Mouse (Mus musculus): ENCODE data around the gene Tsc22d2.

The Tsc22d2 gene

DNA sequence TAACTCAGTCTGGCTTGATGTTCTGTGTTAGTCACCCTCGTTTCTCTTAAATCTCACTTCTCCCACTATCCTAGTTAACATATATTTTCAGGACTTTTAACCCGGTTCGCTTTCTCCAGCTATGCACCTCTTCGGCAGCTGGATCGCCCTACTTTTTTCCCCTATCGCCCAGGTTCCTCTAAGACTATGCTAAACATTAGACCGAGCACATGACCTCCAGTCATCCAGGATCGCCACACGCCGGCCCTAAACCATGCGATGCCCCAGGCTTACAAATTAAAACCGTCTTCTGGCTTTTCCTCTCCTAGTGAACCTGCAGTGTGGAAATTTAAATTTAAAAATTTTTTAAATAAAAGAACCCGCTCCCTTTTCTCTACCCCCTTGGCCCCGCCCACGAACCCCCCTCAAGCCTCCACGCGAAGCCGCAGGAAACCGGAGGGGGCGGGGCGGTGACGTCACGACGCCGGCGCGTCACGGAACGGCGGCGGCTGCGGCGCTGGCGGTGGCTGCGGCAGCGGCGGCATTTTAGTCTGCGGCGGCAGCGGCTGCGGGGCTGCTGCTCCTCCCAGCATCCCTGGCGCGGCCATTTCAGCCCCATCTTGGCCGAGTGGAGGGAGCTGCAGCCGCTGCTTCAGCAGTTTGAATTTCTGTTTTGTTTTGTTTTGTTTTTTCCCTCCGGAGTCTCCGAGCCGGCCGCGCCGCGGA lies at the start of gene Tsc22d2:
Gene Tsc22d2, plus strand, starts transcription at position 482 of the 705 bp plus-strand sequence.
- DNase-seq (ENCODE audit: low read depth): peak; percentile 95

DNA sequence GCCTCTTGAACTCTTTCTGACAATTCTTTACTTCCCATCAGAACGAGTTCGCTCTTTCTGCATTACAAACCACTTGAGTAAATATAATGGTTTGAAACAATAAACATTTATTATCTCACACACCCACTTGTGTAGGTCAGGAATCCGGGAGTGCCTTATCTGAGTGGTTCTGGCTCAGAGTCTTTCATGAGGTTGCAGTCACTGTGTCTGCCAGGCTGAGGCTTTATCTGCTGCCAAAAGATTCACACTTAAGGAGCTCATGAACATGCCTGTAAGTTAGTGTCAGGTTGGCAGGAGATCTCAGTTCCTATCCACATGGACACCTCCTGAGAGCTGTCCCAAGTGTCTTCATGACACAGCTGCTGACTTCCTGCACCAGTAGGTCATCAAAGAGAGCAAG lies 47.8 kb upstream of the Tsc22d2 start:
- no peak for DNase-seq (ENCODE audit: low read depth)

DNA sequence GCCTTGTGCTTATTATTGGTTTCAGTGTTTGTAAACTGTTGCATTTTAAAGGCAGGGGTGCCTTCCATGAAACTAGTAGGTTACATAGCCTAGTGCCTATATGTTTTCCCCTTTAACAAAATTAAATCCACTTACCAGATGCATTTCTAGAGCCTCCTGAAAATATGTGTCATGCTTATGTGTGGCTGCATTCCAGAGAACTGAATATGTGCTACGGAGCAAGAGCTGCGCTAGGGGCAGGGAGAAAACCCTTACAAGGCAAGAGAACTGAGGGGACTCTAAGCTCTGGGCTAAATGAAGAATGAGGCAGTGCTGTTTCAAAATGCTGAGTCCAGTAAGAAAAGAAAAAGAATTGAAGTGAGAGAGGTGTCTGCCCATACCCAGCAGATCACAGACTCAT lies 43.7 kb upstream of the Tsc22d2 start:
- DNase-seq (ENCODE audit: low read depth): no peak

DNA sequence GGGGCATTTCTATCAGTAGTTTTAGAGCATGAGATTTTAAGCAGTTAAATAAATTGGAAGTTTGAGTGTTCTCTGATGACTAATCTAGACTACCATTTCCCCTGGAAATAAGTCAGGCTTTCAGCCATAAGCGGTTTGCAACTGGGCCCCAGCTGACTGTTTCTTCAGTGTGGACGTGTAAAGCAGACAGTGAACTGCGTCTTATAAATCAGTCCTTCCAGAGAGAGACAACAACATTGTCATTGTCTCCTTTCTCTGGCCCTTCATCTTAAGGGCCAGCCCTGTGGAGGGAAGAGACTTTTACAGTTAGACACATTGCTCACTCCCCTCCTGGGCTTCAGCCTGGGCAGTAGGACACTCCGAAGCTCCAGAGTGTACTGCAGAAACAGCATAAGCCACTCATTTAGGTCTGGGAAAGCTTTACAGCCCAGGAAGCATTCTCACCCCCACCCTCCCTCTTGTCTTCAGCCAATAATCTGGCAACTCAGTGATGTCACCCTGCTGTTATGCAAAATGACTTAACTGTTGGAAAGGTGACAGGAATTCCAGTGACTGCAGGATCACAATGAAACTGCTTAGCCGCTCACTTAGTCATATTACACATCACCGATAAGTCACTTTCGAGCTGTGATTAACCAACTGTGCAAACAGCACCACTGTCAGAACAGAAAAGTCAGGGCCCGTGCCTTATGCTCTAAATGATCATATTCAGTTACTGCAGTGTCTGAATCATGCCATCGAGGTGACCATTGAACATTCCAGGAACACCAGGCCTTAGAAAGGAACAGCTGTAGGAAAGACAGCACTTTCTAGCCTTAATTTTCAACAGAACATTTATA lies 42.2 kb upstream of the Tsc22d2 start:
- DNase-seq (ENCODE audit: low read depth): no peak

DNA sequence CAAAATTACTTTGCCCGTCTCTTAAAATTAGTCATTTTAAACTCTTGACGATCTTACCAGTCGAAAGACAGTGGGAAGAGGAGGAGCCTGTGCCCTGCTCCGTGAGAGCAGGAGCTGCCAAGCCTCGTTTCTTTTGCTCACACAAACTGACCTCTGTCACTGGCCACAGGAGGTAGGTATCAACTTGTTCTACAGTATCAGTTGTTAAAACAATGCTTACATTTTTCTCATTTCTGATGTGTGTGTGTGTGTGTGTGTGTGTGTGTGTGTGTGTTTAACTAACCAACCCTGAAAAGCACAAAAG lies 41.7 kb upstream of the Tsc22d2 start:
- no peak for DNase-seq (ENCODE audit: low read depth)

DNA sequence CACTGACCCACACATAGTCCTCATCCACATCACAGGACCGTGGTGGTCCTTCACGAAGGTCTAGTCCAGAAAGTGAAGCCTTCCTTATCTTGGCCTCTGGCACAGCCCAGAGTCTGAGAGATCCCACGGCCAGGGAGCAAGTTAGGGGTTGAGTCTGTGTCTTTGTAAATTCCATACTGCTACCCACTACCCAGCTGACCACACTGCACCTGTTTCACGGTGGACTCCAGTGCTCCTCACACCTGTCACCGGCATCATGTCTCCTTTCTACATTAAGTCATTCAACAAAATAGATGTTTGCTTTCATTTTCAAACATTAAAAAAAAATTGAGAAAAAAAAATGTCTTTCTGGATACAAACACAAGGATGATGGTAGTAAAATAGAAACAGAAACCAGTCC lies 40.2 kb upstream of the Tsc22d2 start:
- no peak for DNase-seq (ENCODE audit: low read depth)

DNA sequence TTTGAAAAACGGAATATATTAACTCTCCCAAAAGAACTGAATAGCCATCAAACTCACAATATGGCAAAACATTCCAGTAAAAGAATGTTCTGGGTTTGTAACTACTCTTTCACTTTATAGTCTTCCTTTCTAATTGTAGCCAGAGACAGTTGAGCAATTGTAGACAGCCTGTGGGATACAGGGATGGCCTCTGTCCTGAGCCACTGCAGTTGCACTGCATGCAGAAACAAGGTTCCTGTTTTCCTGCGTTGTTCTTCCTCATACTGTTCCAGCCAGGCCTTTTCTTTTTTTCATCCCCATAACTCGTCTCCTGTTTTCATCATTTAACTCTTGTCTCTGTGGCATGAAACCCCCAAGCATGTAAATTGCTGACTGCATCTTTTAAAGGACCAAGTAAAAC lies 37.8 kb upstream of the Tsc22d2 start:
- no peak for DNase-seq (ENCODE audit: low read depth)

DNA sequence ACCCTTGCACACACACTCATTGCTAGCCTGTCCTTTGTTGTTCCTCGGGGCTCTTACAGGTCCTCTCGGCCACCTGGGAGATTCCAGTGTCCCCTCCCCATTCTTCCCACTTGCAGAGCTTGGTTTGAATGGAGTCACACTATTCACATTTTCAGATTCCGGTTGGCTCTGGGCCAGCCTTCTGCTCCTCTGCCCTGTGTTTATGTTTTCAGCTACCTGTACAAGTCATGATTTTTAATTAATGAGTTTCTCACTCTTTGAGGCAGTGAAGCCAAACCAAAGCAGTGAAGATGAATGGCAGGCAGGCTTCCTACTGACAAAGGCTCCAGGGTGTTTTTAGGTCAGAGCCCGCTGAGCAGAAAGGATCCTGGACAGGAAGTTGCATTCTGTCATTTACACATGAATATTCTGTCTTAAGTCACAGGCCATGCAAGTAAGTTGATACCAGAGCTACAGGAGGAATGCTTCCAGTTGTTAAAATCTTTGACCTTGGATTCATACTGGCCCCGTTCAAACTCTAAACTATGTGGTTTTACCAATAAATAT lies 36.9 kb upstream of the Tsc22d2 start:
- no peak for DNase-seq (ENCODE audit: low read depth)

DNA sequence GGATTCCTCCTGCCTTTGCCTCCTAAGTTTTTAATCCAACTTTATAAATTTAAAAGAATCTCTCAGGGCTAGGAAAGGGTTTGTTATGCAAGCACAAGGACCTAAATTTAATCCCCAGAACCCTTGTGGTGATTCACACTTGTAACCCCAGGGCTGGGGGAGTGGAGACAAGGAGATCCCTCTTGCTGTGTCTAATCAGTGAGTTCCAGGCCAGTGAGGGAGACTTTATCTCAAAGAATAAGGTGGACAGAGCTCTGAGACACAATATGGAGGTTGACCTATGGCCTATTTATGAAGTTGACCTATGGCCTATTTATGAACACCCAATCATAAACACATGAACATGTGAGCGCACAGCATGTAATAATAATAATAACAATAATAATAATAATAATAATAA lies 31.8 kb upstream of the Tsc22d2 start:
- DNase-seq (ENCODE audit: low read depth): no peak

DNA sequence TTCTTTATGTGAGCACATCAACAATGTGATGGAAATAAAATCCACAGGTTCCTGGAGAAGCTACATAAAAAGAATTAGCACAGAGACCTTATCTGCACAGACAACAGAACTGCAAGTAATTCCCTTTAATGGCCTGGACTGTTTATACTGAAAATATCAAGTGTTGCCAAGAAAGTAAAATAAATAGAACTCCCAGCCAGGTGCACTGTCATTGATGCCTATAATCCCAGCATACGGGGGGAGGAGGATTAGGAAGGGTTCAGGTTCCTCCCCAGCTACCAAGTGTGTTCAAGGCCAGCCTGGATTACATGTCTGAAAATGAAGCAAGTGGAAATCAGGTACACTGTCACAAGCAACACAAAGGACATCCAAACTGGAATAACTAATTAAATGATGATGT lies 29.5 kb upstream of the Tsc22d2 start:
- DNase-seq (ENCODE audit: low read depth): no peak

DNA sequence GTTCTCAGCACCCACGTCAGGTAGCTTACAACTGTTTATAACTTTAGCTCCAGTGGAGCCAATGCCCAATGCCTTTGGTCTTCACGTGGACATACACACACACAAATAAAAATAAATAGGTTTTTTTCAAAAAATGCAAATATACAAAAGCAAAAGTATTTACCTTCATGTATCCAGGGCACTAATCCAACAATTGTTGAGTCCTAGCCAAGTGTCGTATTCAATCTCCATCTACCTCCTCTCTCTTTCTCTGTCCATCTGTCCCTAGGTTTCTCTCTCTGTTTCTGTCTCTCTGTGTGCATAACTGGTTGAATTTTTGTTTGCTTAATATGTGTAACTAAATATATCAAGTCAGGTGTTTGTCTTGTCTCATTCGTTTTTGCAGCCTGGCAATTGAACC lies 25.8 kb upstream of the Tsc22d2 start:
- DNase-seq (ENCODE audit: low read depth): no peak

DNA sequence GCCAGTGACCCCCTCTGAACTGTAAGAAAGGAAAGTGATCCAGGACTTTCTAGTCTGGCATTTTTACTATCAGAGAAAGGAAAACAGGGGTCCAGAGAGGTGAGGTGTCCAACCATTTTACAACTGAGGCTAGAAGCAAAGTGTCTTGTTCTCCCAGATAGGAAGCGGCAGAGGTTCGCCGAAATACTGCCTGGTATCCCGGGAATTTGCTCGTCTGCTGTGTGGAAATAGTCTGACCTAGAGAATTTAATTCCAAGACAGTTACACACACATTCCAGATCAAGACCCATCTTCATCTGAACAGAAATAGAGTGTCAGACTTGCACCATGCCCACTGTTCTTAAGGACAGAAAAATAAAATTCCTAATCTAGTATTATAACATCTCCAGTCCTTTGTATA lies 16.0 kb upstream of the Tsc22d2 start:
- no peak for DNase-seq (ENCODE audit: low read depth)

DNA sequence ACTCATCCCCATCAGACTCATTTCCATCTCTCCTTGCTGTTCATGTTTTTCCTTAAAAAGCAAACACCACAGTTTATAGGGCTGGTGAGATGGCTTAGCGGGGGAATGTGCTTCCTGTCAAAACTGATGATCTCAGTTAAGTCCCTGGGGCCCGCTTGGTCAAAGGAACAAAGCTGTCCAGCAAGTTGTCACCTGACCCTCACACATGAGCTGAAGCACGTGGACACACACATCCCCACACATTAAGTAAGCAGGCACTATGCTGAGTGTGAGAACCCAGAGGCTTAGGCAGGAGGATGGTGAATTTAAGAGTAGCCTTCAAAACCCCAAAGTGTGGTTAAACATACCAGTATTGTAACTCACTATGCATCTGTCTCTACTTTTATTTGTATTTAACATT lies 14.6 kb upstream of the Tsc22d2 start:
- DNase-seq (ENCODE audit: low read depth): no peak

DNA sequence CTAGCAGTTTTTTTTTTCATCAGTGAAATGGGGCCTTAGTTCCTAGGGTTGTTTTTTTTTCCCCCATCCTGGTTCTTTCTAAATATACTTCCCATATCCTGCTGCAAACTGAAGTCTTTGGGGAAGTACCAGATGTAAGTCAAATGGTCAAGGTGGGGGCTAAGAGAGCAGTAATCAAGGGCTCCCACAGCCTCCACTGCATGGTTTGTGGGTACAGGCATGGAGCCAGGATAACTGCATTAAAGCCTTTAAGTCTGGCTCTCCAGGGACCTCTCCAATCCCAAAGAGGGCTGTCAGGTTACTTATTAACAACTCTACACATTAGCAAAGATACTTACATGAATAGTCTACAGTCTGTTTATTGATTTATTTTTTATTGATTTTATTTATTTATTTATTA lies 2.8 kb upstream of the Tsc22d2 start:
- DNase-seq (ENCODE audit: low read depth): no peak

DNA sequence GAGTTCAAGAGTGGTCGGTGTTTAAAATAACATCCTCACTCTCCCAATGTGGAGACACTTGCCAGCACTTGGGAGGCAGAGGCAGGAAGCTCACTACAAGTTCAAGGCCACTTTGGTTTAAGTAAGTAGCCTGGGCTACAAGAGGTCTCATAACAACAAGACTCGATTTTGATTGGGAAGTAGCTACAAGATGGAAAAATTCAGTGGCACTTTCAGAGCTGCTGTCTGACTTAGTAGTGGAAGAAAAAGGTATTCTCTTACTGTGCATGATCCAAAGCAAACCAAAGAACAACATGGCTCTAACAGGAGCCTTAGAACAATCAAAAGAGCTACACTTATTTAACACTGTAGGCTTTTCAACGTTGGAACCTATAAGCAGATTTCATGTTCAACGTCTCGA lies 844 bp upstream of the Tsc22d2 start:
- DNase-seq (ENCODE audit: low read depth): peak; percentile 55

DNA sequence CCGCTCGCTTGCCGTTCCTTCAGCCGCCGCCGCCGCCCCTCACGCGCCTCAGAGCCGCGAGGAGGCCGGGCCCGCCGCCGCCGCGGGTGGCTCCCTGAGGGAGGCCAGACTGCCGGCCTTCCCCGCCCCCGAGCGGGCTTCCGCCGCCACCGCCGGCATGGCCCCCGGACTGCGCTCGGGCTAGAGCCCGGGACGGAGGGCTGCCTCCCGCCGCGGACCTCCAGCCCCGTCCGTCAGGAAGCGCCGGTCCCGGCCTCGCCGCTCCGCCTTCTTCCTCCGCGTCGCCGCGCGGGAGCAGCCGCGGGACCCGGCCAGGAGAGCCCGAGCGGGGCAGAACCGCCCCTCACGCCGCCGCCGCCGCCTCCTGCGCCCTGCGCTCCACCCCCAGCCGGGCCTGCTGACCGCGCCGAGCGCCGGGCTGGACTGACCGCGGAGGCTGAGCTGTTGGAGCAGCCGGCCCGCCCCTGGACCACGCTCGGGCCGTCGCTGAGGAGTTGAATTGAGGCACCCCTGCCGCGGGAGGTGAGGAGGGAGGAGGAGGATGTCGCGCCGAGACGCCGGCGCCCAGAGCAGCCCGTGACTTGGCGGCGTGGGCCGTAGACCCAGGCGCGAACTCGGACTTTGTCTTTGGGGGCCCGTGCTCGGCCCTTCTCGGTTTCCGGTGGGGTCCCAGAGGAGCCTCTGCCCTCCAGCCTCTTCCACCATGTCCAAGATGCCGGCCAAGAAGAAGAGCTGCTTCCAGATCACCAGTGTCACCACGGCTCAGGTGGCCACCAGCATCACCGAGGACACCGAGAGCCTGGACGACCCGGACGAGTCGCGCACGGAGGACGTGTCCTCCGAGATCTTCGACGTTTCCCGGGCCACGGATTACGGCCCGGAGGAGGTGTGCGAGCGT lies 720 bp downstream of the Tsc22d2 start:
- peak; percentile 71 for DNase-seq (ENCODE audit: low read depth)

DNA sequence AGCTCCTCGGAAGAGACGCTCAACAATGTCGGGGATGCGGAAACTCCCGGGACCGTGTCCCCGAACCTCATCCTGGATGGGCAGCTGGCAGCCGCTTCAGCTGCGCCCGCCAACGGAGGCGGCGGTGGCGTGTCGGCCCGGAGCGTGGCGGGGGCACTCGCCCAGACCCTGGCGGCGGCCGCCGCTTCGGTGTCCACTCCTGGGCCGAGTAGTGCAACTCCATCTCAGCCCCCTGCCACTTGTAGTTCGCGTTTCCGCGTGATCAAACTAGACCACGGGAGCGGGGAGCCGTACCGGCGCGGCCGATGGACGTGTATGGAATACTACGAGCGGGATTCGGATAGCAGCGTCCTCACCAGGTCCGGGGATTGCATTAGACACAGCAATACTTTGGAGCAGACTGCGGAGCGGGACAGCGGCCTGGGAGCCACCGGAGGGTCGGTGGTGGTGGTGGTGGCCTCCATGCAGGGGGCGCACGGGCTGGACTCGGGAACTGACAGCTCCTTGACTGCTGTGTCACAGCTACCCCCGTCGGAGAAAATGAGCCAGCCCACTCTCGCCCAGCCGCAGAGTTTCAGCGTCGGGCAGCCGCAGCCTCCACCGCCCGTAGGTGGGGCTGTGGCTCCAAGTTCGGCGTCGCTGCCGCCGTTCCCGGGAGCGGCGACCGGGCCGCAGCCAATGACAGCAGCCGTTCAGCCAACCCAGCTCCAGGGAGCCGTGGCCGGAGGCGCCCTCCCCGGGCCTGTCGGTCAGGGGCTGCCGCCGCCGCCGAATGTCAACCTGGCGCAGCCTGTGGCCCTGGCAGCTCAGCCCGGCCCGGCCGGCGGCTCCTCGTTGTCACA lies 1.6 kb downstream of the Tsc22d2 start:
- peak; percentile 83 for DNase-seq (ENCODE audit: low read depth)

DNA sequence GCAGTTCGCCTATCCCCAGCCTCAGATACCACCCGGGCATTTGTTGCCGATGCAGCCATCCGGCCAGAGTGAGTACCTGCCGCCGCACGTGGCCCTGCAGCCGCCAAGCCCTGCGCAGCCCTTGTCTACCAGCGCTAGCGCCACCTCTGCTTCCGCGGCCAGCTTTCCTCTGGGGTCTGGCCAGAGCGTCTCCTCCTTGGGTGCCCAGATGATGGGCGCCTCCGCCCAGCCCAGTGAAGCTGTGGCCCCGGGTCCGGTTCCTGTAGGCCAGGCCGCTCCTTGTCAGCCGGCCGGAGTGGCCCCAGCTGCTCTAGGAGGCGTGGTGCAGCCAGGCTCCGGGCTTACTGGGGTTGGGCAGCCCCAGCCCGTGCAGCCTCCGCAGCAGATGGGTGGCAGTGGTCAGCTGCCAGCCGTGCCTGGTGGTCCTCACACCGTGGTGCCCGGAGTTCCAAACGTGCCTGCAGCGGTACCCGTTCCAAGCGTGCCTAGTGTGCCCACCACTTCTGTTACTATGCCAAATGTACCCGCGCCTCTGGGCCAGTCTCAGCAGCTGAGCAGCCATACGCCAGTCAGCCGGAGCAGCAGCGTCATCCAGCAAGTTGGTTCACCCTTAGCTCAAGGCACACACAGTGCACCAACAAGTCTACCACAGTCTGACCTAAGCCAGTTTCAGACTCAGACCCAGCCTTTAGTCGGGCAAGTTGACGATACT lies 2.4 kb downstream of the Tsc22d2 start:
- peak; percentile 62 for DNase-seq (ENCODE audit: low read depth)

DNA sequence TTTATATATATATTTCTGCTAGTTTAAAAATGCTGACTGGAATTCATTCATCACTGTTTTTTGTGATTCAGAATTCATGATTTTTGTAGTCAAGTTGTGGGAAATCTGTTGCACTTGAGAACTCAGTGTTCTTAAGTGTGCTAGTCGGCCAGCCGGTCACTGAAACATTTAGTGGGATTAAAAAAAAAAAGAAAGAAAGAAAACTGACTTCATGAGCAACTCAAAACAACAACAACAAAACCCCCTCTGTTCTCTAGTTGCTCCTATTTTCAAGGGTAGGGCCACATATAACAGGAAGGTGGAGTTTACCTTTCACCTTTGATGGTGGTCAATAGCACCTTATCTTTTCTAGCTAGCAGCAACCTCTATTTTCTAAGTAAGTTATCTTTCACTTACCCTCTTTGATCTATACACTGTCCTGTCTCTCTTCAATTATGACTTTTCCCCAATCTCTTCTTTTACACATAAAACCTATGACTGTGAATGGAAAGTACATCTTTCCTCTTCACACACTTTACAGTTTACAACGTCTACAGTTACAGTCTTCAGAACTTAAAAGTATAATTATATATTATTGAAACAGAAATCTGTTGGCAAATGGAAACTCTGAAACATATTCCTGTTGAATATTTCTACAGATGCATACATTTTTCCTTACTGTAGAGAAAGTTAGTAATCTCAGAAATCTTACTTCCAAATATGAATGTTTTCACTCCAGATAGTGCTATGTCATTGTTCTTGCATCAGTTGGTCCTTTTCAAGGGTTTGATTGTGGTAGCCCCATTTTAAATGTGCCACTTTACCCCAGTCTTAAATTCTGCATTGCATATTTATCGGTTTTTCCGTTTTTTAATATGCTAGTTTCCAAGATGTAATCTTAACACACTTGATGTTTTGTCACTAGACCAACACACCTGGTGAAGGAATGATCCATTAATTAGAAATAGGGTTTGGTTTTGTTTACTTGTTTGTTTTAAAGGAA lies 4.5 kb downstream of the Tsc22d2 start:
- peak; percentile 33 for DNase-seq (ENCODE audit: low read depth)

DNA sequence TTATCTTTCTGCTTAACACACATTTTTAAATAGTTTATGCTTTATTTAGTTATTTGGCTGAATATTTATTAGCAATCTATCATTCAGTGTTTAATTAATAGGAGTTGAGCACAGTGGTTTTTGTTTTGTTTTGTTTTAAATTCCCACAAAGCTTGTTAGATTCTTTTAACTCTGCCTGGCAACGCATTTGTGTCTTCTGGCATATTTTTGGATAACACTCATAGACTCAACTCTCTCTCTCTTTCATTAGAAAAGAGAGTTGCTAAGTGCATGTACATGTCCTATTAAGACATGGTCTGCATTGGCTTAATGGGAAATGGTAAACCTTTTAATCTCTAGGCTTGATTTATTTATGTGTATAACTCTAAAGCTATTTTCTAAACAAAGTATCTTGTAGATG lies 14.3 kb downstream of the Tsc22d2 start:
- DNase-seq (ENCODE audit: low read depth): no peak
